Mouse (Mus musculus) MEL (cell line): ENCODE data around the gene Flt3l.

ENCODE experiments used
- CTCF ChIP-seq, 3 experiments: IDR thresholded peaks in 2 of 3; conservative IDR thresholded peaks in 1 of 3; 2 replicates each; pipeline ENCODE4 v1.5.1; 2011 to 2012; ENCODE audit warnings: low read length in 3 of 3, low read depth in 2 of 3, mild to moderate bottlenecking in 2 of 3, improper control_type of control experiment in 1 of 3, inconsistent platforms in 1 of 3, mixed read lengths in 1 of 3, moderate library complexity in 1 of 3; ENCODE audit not compliant: control insufficient read depth in 1 of 3, insufficient read depth in 1 of 3, poor library complexity in 1 of 3, severe bottlenecking in 1 of 3
- NRF1 ChIP-seq: IDR thresholded peaks from 2 replicates; pipeline ENCODE4 v1.6.1; 2014; ENCODE audit warnings: low read depth, mild to moderate bottlenecking, inconsistent platforms, low read length, improper control_type of control experiment, moderate library complexity; ENCODE audit not compliant: poor library complexity, insufficient read depth, severe bottlenecking

- TF ChIP-seq NRF1: no peak
- TF ChIP-seq CTCF (IDR thresholded peaks at IDR 0.05 in 2 of 3, conservative IDR thresholded peaks at IDR 0.05 in 1 of 3; ENCODE audit: control insufficient read depth in 1 of 3, insufficient read depth in 1 of 3, low read depth in 2 of 3, low read length in 3 of 3, poor library complexity in 1 of 3, severe bottlenecking in 1 of 3): no peak
These were observed 21.2 kb upstream of the Flt3l start for GRCm38 (mm10) chr7:45157459-45157858.
